Mouse (Mus musculus): ENCODE measurements around the gene Tgm2.

DNA sequence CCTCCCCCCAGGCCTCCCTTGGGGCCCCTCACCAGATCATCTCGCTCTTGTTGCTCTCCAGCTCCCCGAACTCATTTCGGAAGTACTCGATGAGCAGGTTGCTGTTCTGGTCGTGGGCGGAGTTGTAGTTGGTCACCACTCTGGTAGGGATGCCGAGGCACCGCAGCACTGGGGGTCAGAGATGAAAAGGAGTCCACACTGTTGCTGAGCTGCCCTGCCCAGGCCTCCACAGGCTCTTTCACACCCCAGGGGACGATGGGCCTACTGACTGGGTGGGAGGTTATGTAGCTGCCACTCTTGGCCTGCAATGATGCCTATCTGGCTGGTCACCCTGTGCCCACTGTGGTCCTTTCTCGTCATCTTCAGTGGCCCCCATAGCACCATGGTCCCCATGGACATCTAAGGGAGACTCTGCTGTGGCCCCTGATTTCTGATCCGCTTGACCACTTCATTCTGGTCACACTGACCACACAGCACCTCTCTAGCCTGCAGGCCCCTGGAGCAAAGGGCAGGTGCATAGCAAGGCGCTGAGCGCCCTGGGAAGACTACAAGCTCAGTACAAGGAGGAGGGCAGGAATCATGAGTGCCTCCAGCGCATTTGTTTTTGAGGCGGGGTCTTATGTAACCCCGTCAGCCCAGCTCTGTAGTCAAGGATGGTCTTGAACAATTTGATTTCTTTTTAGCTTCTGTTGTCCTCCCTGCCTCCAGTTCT lies 16.8 kb downstream of the Tgm2 start:
- TF ChIP-seq POLR2A (IDR thresholded peaks at IDR 0.05; ENCODE audit: extremely low read depth, insufficient read depth, low read length) (no peak), CTCF (IDR thresholded peaks at IDR 0.05; ENCODE audit: extremely low read depth, insufficient read depth, low read length) (no peak)
